Mouse (Mus musculus): ENCODE measurements at regions not wholly inside any gene's neighbourhood (a gene's known extent, or its start where the extent isn't known, plus 50 kb on each side); places are given as distances from the start of the nearest gene placed in this dataset.

DNA sequence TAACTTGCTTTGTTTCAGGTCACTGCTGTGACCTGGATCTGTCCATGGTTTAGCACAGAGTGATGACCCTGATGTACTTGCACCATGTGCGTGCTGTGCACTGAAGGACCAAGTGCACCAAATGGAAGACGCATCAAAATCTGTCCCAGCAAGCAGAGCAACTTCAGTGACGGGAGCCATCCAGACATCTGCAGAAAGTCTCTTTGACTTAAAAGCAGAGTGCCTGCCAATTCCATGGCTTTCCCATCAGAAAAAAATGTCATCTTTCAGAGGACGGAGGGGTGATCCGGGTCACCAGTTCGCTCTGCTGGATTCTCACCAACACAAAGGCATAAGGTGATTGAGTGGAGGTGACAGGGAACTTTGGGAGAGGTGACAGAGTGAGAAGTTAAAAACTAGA lies 351.4 kb downstream of the Dhx35 start:
- no peak for DNase-seq (ENCODE audit: low spot score)

DNA sequence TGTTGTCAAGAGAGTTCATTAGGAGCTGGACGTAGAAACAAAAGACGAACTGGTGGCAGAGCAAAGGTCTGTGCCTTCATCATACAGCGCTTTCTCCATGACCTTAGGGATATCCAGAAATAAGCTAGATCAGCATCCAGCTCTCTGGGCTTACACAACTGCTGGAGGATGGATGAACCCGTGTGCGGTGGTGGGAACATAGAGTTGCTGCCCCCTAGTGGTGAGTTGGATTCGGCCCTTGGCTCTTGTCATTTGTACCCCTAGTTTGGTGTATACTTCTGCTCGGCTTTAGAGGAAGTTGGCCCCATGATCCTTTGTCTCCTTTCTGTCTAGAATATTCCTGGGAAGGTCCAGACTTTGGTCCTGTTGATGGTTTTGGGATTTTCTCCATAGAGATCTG lies 369.4 kb downstream of the Dhx35 start:
- peak; percentile 48 for DNase-seq (ENCODE audit: low spot score)

DNA sequence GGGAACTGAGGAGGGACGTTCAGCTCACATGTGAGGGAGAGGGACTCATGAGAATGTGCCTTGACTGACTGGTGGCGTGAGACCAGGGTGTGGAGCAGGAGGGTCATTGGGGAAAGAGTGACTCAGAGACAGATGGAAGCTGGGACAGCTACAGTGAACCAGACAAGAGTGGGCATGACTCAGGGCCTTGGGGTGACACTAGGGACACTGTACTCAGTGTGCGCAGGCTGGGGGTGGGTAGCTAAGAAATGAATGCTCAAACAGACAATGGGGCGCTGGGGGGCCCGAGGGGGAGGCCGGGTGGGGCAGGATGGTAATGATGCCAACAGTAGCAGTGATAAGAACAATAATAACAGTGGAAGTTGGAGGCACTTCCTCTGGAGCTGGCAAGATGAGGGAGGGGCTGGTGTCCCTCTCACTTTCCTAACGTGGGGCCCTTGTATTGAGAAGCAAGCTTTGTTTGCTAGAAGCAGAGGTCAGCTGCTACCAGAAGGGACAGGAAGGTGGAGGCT lies 374.0 kb downstream of the Dhx35 start:
- no peak for DNase-seq (ENCODE audit: low spot score)

DNA sequence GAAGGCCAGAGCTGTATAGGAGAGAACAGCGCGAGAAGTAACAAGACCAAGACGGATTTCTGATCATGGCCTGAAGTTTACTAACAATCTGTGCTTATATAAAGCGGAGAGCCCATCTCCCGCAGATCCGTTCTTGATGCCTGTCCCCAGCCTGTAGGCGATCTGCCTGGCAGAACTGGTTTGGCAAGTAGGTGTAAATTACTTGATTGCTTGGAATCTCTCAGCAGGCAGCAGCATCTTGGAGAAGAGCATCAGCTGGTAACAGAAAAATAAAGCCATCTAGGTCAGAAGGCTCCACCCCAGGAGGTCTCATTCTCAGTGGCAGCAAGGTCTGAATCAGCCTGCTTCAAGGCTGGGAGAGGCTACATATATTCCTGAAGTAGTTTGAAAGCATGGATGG lies 401.5 kb downstream of the Dhx35 start:
- DNase-seq (ENCODE audit: low spot score): no peak

DNA sequence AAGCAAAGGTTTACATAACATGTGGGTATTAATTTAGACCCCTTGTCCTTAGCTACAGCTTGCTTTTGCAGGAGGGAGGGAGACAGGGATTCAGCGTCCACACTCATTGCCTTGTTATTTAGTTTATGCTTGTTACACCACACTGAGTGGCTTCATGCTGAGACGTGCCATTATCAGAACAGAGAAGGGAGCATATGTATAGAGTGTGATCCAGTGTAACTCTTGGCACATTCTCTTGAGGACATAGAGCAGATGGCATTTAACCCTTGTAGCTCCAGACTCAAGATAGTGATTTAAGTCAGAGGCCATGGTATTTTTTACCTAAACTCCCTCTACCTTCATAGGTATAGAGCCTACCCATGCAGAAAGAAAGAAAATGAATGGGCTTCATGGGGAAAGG lies 437.7 kb downstream of the Dhx35 start:
- DNase-seq (ENCODE audit: low spot score): no peak

DNA sequence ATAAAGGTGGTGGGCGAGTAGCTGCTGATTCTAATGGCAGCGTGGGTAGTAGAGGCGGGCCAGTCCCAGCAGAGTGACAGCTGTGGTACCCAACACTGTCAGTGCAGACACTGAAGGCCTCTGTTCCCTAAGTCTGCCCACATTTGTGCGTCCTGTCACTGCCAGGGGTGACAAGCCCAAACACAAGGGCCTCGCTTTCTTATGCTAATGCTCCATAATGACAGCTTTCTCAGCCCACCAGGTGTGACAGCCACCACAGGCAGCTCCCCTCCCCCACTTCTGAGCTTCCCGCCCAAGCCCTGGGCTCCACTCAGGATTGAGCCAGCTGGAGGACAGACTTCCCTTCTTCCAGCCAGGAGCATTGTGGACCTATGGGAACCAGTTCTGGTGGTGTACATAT lies 440.4 kb downstream of the Dhx35 start:
- DNase-seq (ENCODE audit: low spot score): no peak

DNA sequence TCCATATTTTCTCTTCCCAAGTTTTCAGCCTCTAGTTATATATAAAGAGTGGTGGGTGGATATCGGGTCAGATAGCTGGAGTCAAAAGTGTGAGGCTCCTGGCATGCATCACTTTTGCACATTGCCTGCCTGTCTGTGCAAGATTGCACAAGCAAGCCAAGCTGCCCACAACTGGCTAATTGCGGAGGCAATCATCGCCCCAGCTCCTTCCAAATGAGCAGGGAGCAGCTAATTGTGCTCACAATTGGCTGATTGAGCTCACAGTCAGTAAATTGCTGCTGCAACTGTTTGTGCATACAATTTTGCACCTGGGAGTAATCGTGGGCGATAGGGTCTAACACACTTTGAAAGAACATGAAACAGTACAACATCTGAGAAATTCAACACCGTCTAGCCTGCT lies 455.5 kb downstream of the Dhx35 start:
- no peak for DNase-seq (ENCODE audit: low spot score)

DNA sequence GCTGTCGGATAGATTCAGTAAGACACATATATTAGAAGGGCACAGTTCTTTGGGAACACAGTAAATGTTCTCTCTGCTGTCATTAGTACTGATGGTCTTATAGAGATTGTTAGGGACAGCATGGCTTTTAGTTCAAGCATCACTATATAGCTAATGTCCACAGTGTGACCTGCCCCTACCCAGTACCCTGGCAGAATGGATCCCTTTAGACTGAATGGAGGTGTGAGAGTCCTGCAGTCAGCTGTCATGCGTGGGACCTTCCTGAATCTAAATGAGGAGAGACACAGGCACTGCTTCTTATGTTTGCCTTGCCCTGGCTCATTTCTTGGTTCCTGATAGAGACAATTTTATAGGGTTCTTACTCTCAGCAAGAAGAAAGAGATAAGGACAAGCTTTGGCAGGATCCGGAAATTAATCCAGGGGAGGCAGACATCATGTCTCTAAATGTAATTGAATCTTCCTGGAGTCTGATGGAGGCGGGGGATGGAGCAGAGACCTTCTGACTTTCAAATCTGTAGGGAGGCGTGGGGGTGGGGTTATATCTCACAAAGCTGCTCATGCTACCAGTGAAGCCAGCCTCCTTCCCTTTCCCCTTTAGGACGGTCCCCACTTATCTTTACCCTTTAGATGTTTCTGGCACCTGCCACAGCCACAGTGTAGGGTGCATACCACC lies 456.5 kb downstream of the Dhx35 start:
- DNase-seq (ENCODE audit: low spot score): no peak

DNA sequence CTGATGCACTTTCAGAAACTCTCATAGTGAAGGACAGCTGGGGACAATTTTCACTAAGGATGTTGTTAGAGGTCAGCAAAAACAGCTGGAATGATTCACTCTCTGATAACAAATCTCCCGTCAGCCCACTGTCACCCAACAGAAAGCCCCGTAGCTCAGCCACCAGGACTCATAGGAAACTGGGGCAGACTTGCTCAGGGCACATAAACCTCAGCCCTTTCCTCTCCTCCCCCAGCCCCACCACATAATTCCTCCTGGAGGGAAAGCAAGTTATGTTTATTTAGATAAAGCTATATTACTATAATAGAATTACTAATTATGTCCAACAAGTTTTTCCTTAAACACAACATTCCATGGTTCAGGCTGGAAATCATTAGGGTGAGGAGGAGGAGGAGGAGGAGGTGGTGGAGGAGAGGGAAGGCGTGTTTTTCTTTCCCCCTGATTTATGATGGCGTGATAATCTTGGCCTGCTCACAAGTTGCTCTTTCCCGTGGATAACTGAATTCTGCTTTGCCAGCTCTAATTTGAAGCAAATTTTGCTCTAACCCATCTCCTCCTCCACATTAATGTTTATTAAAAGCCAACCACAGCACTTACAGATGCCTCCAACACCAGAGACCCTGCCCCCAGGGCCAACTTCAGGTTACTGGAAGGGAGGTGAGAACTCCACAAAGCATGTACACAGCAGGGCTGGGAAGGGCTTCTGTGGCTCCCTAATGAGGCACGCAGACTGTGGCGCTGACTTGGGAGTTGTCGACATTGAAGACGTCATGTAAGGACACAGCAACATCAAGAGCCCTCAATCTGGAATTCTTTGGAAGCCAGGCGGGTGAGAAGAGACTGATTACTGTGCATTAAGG lies 475.8 kb downstream of the Dhx35 start:
- no peak for DNase-seq (ENCODE audit: low spot score)

DNA sequence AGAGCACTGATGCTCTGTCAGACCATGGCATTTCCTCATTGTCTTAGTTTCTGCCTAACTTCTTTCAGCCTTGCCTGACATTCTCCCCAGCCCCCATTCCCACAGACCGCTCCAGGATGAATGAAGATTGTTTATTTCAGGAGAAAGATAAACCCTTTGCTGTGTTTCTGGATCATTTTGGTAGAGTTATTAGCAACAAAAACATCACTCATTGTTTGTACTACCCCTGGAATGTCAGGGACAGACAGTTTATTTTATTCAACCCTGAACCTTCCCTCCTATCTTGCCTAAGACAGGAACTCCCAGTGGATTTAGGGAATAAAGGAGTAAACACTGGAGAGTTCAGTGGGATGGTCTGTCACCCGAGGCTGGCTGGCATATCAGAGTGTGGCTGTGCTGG lies 484.3 kb downstream of the Dhx35 start:
- DNase-seq (ENCODE audit: low spot score): no peak

DNA sequence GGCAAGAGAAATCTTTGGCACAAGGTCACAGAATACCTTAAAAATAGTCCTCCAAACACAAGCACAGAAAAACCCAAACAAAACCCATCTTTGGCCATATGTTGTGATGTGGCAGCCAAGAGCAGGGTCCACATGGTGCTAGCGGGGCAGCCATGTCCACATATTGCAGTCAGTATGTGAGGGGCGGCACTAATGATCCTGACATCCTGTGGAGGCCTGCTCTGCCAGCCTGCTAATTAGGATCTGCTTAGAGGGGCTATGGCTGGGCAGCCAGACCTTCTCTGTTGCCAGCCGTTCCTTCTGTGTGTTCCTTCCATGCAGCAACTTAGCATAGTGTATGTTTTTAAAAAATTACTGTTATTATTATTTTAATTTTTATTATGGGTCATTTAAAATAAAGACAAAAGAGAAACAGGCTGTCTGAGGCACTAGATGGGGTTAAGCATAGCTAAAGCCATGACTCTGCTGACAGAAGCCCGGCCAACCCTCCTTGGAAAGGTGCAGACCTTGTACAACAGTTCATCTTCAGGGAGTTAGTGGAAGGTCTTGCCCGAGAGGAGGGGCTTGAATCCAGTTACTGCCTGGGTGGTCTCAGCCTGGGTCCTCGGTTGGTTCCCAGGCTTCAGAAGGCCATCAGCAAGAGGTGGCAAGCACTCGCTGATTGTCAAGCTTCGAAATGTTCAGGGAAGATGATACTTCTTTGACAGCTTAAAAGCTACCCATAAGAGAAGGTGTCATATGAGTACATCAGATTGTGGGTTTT lies 487.1 kb downstream of the Dhx35 start:
- no peak for DNase-seq (ENCODE audit: low spot score)

DNA sequence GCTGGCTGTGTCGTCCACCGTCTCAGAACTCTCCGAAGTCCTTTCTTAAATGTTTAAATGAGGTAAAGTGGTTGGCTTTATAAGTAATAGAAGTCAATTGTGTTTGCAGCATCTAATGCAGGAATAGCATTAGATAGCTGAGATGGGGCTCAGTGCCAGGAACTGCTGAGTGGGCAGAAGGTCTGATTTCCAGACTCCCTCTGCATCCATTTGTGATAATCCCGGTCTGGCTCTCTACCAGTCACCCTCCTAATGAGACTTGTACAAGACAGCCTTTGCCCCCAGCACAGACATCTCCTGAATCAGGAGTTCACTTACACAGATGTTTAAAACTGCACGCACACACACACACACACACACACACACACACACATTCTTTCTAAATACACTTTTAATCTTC lies 489.5 kb downstream of the Dhx35 start:
- DNase-seq (ENCODE audit: low spot score): peak; percentile 10

DNA sequence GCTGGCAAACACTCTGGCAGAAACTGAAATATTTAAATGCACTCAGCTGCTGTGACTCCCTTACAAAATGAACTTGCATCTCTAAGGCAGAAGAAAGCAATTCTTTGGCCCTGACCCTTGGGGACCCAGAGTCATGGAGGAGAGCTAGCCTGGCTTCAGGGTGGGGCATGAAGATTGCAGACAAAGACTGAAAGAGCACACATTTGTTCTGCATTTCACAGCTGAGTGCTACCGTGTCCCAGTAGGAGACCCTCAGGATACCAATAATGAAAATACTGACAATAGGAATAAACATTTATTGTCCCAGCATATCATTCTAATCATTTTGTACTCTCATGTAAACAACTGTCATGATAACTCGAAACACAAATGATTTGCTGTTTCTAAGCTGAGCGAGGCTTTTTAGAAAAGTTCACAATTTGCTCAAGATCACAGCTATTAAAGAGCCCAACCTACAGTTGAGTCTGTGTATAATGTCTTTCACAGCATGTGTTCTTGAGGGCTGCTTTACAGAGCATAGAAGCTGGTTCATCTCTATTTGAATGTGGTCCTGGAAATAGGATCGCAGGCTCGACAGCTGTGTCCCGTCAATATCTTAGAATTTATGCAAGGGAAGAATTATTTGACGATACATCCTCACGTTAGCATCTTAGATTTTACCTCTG lies 490.1 kb downstream of the Dhx35 start:
- DNase-seq (ENCODE audit: low spot score): no peak

DNA sequence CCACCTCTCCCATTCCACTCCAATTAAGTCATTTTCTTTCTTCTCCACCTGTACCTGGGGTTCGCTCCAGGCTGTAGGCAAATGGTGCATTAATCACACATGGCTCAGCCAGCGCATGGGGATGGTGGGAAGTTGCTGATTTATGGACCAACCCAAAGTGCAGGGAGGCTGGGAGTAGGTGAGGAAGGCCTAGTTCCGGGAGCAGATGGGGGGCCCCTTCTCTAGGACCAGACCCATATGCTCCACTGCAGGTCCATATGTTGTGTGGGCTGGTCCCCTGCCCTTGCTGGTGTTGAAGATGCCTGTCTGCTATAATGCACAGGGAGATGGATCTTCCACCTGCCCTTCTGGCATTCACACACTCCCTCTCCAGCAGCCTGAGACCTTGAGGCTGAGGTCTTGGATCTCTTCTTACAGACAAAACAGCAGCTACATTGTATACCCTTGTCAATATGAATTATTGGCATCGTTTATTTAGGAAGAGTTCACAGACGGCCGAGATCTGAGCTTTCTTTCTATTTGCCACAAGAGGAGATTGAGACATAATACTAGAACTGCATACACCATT lies 493.5 kb downstream of the Dhx35 start:
- no peak for DNase-seq (ENCODE audit: low spot score)

DNA sequence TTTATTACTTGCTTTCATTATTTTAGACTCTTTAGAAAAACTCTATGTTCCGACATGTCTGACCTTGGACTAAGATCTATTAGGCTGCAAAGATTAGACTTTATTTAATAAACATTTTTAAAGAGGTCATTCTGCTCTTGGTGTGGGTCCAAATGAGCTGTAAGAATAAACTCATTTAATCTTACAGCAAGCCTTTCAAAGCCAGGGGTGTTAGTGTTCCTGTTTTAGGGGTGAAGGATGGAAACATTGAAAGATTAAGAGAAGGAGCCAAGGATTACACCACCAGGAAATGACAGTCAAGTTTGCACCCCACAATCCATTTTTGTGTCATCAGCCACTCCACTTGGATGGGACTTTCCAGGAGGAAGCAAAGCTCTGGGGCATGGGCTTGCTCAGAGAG lies 495.5 kb downstream of the Dhx35 start:
- DNase-seq (ENCODE audit: low spot score): no peak

DNA sequence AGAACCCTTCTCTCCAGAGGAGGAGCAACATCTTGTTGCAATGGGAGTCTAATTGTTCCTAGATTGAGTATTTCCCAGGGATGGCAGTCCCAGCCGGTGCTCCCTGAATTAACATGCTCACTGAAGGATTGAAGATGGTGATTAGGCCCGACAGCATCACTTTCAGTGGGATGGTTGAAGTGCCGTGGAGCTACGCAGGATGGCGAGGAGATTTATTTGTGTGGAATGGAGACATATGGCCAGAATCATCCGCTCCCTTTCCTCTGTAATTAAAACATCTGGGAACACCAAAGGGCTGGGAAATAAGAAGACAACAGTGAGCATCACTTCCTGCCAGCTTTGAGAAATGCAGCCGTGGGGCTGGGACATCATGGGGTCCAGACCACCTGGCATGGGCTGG lies 512.4 kb downstream of the Dhx35 start:
- no peak for DNase-seq (ENCODE audit: low spot score)

DNA sequence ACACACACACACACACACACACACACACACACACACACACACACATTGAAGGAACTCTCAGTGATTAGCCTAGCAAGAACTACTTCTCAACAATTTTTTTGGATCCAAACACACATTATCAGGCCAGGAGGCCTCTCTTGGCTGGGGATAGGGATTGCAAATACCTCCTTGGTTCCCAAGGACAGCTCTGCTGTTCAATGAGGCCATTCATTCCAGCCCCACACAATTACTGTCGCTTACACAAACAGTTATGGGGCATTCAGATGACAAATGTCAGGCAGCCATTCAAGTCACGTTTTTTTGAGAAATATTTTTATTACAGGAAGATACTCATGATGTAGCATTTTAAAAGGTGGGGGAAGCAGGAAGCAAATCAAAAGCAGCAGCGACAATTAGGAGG lies 540.1 kb downstream of the Dhx35 start:
- DNase-seq (ENCODE audit: low spot score): no peak

DNA sequence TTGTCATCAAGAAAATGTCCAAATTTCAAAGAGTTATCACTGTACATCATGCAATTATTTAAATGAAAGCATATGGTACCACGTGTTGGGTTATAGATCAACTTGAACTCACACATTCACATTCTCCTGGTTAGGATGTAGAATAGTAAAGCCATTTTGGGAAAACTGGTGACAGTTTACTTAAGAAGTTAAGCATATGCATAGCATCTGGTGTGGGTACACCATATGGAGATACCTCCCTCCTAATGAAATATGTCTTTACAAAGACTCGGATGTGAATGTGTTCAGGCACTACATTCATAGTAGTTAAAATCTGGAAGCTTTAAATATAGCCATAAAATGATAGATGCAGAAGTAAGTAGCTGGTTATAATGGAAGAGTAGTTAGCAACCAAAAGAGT lies 542.0 kb downstream of the Dhx35 start:
- DNase-seq (ENCODE audit: low spot score): peak; percentile 15

DNA sequence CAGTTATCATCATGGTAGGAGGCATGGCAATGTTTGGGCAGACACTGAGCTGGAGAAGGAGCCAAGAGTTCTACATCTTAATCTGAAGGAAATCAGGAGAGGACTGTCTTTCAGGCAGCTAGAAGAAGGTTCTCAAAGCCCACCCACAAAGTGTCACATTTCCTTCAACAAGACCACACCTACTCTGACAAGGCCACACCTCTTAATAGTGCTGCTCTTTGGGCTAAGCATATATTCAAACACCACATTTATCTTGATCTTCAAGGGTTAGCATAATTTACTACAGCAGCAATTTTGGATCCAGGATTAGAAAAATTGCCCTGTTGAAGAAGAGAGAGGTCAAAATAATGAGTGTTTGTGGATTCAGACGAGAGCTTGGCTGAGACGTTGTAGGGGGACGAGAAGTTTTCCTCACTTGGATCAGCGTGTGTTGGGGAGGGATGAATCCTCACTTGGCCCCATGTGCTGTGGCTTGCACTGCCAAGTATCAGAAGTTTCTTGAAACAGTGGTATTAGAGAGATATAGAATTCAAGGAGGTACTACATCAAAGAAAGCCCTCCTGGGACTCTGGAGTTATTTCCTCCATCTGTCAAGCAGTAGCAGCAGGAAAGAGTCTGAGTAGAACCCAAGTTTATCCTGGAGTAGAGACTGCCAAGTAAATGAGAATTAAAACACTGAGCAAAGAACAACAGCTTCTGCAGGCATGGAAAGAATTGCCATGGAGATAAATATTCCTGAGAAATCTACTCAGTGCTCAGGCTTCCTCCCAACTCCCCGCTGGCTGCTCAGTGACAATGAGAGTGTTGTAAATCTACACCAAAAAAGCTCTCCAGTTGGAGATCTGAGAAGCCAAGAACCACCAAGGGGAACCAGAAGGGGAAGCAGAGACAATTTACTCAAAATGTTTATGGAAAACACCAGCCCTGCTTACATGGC lies 549.3 kb downstream of the Dhx35 start:
- DNase-seq (ENCODE audit: low spot score): peak; percentile 1

DNA sequence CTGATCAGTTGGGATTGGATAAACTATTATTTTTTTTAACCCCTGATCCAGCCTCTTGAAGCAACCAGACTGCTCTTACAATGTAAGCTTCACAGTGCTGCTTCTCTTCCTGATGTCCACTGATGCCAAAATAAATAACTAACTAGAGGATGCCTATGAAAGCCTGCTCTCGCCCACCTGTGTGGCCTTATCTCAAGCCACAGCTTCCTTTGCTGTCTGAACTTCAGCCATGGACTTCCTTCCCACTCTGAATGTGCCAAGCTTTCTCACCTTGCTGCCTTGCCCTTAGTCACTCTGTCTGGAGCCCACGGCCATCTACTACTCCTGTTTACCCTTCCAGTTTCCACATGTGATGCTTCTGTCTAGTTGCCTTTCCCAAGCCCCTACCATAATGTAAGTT lies 559.6 kb downstream of the Dhx35 start:
- DNase-seq (ENCODE audit: low spot score): no peak

DNA sequence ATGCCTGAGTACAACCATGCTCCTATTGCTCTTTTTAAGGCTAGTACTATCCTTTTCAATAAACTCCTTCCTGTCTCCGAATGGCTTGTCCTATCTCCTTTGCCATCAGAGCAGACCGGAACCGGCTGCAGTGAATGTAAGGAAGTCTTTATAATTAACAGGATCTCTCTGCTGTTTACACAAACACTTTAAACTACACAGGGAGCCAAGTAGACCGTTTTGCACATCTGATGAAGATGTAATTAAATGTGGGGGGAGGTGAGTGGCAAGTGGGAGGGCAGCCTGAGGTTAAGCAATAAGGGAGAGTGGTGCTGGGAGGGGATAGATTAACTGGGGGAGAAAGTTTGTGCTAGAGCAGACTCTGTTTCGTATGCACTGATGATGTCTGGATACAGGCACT lies 561.9 kb downstream of the Dhx35 start:
- DNase-seq (ENCODE audit: low spot score): no peak

All from layer of hippocampus, adult 9-10 months (tissue).